Mouse (Mus musculus): ENCODE results near the gene Zfhx3. TPM values are rescaled to one million over a fixed set of nuclear protein-coding genes. Genes with fewer than 3 reads are reported as not detected.
"Not testable (repeated sequence)": the region's sequence is repeated elsewhere in the genome, so short reads cannot be mapped to it uniquely, and the experiment has no call there.

Gene Zfhx3
- 12.9 and 22.0 TPM in 2 replicates for polyA plus RNA-seq (2016; fragmentation: Nextera tagmentation; extraction: Ambion mirVana)

GRCm38 (mm10) chr8:107941922-107942694, at the start of gene Zfhx3:
Gene Zfhx3, plus strand, starts transcription at chr8:107942644.
- peaks cover 59% of the 10 kb centered on the region for H3K4me1 ChIP-seq (replicated peaks)
- peak within 1 kb of the TSS; percentile 70 for H3K27ac ChIP-seq
- no peaks in the 10 kb centered on the region for H3K9me3 ChIP-seq
- peak within 1 kb of the TSS; percentile 47 for H3K4me3 ChIP-seq
- H3K36me3 ChIP-seq: no peaks in the 10 kb centered on the region
- DNase-seq (ENCODE audit: low spot score): peak; percentile 12
- 26% methylated on average over 11 of the region's 11 CpGs for WGBS
- peaks cover 52% of the 10 kb centered on the region for H3K27me3 ChIP-seq (ENCODE audit: insufficient read depth, poor library complexity, severe bottlenecking)

- no peaks in the 10 kb centered on the region for H3K9me3 ChIP-seq
- no peak overlapping the region for H3K27ac ChIP-seq
- WGBS: 93% methylated on average over 12 of the region's 12 CpGs
- no peak overlapping the region for H3K4me3 ChIP-seq
- no peak for DNase-seq (ENCODE audit: low spot score)
- H3K4me1 ChIP-seq (replicated peaks): no peaks in the 10 kb centered on the region
- no peaks in the 10 kb centered on the region for H3K27me3 ChIP-seq (ENCODE audit: insufficient read depth, poor library complexity, severe bottlenecking)
- H3K36me3 ChIP-seq: no peaks in the 10 kb centered on the region
Observed at GRCm38 (mm10) chr8:107918984-107919383, 23.5 kb upstream of the Zfhx3 start.

GRCm38 (mm10) chr8:107926149-107926548, 16.3 kb upstream of the Zfhx3 start:
- Histone ChIP-seq H3K9me3 (no peaks in the 10 kb centered on the region), H3K36me3 (no peaks in the 10 kb centered on the region), H3K4me3 (no peak overlapping the region), H3K27ac (no peak overlapping the region), H3K4me1 (replicated peaks) (no peaks in the 10 kb centered on the region), H3K27me3 (ENCODE audit: insufficient read depth, poor library complexity, severe bottlenecking) (no peaks in the 10 kb centered on the region)
- WGBS: 87% methylated on average over 15 of the region's 15 CpGs
- DNase-seq (ENCODE audit: low spot score): no peak

GRCm38 (mm10) chr8:107936725-107937124, 5.7 kb upstream of the Zfhx3 start:
- 95% methylated on average over 4 of the region's 4 CpGs for WGBS
- Histone ChIP-seq H3K36me3 (no peaks in the 10 kb centered on the region), H3K4me3 (no peak overlapping the region), H3K27me3 (ENCODE audit: insufficient read depth, poor library complexity, severe bottlenecking) (peaks cover 6% of the 10 kb centered on the region), H3K9me3 (no peaks in the 10 kb centered on the region), H3K4me1 (replicated peaks) (peaks cover 21% of the 10 kb centered on the region), H3K27ac (no peak overlapping the region)
- DNase-seq (ENCODE audit: low spot score): no peak

- DNase-seq (ENCODE audit: low spot score); H3K36me3 ChIP-seq; H3K4me3 ChIP-seq; H3K9me3 ChIP-seq; H3K27ac ChIP-seq: not testable (repeated sequence)
- Histone ChIP-seq H3K4me1 (replicated peaks) (peaks cover 36% of the 10 kb centered on the region), H3K27me3 (ENCODE audit: insufficient read depth, poor library complexity, severe bottlenecking) (peaks cover 19% of the 10 kb centered on the region)
- 94% methylated on average over 5 of the region's 5 CpGs for WGBS
Observed at GRCm38 (mm10) chr8:107938231-107938630, 4.2 kb upstream of the Zfhx3 start.

- Histone ChIP-seq H3K27ac (peak overlapping the region; percentile 35; the same call in 1 of the 2 replicates), H3K4me1 (replicated peaks) (peaks cover 54% of the 10 kb centered on the region), H3K36me3 (no peaks in the 10 kb centered on the region), H3K9me3 (no peaks in the 10 kb centered on the region), H3K4me3 (no peak overlapping the region), H3K27me3 (ENCODE audit: insufficient read depth, poor library complexity, severe bottlenecking) (peaks cover 36% of the 10 kb centered on the region)
- DNase-seq (ENCODE audit: low spot score): no peak
- 53% methylated on average over 8 of the region's 8 CpGs for WGBS
Observed at GRCm38 (mm10) chr8:107940181-107940580, 2.3 kb upstream of the Zfhx3 start.

GRCm38 (mm10) chr8:107942752-107943510, 487 bp downstream of the Zfhx3 start:
- WGBS: under 1% methylated on average over 17 of the region's 17 CpGs
- Histone ChIP-seq H3K27ac (peak overlapping the region; percentile 70), H3K4me3 (peak overlapping the region; percentile 47), H3K9me3 (no peaks in the 10 kb centered on the region), H3K4me1 (replicated peaks) (peaks cover 64% of the 10 kb centered on the region), H3K36me3 (no peaks in the 10 kb centered on the region), H3K27me3 (ENCODE audit: insufficient read depth, poor library complexity, severe bottlenecking) (peaks cover 60% of the 10 kb centered on the region)
- DNase-seq (ENCODE audit: low spot score): peak; percentile 47

GRCm38 (mm10) chr8:107943550-107944348, 1.3 kb downstream of the Zfhx3 start:
- H3K27me3 ChIP-seq (ENCODE audit: insufficient read depth, poor library complexity, severe bottlenecking): peaks cover 61% of the 10 kb centered on the region
- peaks cover 67% of the 10 kb centered on the region for H3K4me1 ChIP-seq (replicated peaks)
- no peak for DNase-seq (ENCODE audit: low spot score)
- H3K9me3 ChIP-seq: no peaks in the 10 kb centered on the region
- H3K36me3 ChIP-seq: no peaks in the 10 kb centered on the region
- peak overlapping the region; percentile 49 for H3K4me3 ChIP-seq
- 15% methylated on average over 10 of the region's 10 CpGs for WGBS
- no peak overlapping the region; the same call in 1 of the 2 replicates for H3K27ac ChIP-seq

GRCm38 (mm10) chr8:107944676-107945600, 2.5 kb downstream of the Zfhx3 start:
- Histone ChIP-seq H3K9me3 (no peaks in the 10 kb centered on the region), H3K4me1 (replicated peaks) (peaks cover 58% of the 10 kb centered on the region), H3K36me3 (no peaks in the 10 kb centered on the region), H3K4me3 (peak overlapping the region; percentile 49), H3K27me3 (ENCODE audit: insufficient read depth, poor library complexity, severe bottlenecking) (peaks cover 61% of the 10 kb centered on the region), H3K27ac (peak overlapping the region; percentile 64; the same call in 1 of the 2 replicates)
- peak; percentile 50 for DNase-seq (ENCODE audit: low spot score)
- 15% methylated on average over 31 of the region's 31 CpGs for WGBS

- H3K27ac ChIP-seq: no peak overlapping the region
- peaks cover 47% of the 10 kb centered on the region for H3K4me1 ChIP-seq (replicated peaks)
- no peaks in the 10 kb centered on the region for H3K36me3 ChIP-seq
- H3K27me3 ChIP-seq (ENCODE audit: insufficient read depth, poor library complexity, severe bottlenecking): peaks cover 55% of the 10 kb centered on the region
- no peak overlapping the region for H3K4me3 ChIP-seq
- DNase-seq (ENCODE audit: low spot score): no peak
- H3K9me3 ChIP-seq: no peaks in the 10 kb centered on the region
- 76% methylated on average over 5 of the region's 5 CpGs for WGBS
Observed at GRCm38 (mm10) chr8:107946888-107947287, 4.4 kb downstream of the Zfhx3 start.

GRCm38 (mm10) chr8:107955887-107956286, 13.4 kb downstream of the Zfhx3 start:
- H3K4me3 ChIP-seq: no peak overlapping the region
- H3K36me3 ChIP-seq: no peaks in the 10 kb centered on the region
- WGBS: 75% methylated on average over 3 of the region's 3 CpGs
- no peaks in the 10 kb centered on the region for H3K9me3 ChIP-seq
- H3K27me3 ChIP-seq (ENCODE audit: insufficient read depth, poor library complexity, severe bottlenecking): peaks cover 9% of the 10 kb centered on the region; the same call in 1 of the 2 replicates
- no peak for DNase-seq (ENCODE audit: low spot score)
- H3K4me1 ChIP-seq (replicated peaks): peaks cover 10% of the 10 kb centered on the region
- H3K27ac ChIP-seq: no peak overlapping the region

All from hindbrain, embryonic 10.5 days (tissue).